12 mouse cellular contexts compared by ENCODE assay signal in genomic region chr2:73680425-73681027, GRCm38 (mm10).
DNase-seq lines count a peak whose midpoint lies in the region; ATAC-seq and TF ChIP-seq lines count a peak whose summit lies in the region.
"Had no signal": no experiment of that assay in that cellular context is flagged by ENCODE, and none has a peak within 500 bp of the region (broad histone marks: within the 10 kb centered on the region; RNA-seq: fewer than 3 reads in every experiment).

No protein-coding gene starts in this region.

- WGBS in hindbrain, embryonic 16.5 days: 64% methylated on average over 1 of the region's 1 CpGs
- 86% methylated on average over 1 of the region's 1 CpGs for WGBS in hindbrain, embryonic 12.5 days
- 39% methylated on average over 1 of the region's 1 CpGs for WGBS in lung, embryonic 14.5 days

- no peak overlapping the region for H3K27ac ChIP-seq in hindbrain, embryonic 16.5 days (ENCODE audit: low read depth, low read length)
- H3K27ac ChIP-seq in hindbrain, embryonic 12.5 days: no peak overlapping the region
- no peak overlapping the region for H3K27ac ChIP-seq in lung, embryonic 14.5 days (ENCODE audit: low read depth)
- H3K27ac ChIP-seq: embryonic facial prominence, embryonic 13.5 days; liver, embryonic 13.5 days had no signal

- no peaks in the 10 kb centered on the region for H3K4me1 ChIP-seq in hindbrain, embryonic 16.5 days (ENCODE audit: control insufficient read depth, insufficient read depth, low read depth, low read length)
- no peaks in the 10 kb centered on the region for H3K4me1 ChIP-seq in hindbrain, embryonic 12.5 days
- H3K4me1 ChIP-seq in lung, embryonic 14.5 days (ENCODE audit: insufficient read depth): no peaks in the 10 kb centered on the region
- H3K4me1 ChIP-seq: embryonic facial prominence, embryonic 13.5 days; liver, embryonic 13.5 days had no signal

- no peak overlapping the region for H3K4me2 ChIP-seq in hindbrain, embryonic 16.5 days (ENCODE audit: low read length)
- H3K4me2 ChIP-seq in hindbrain, embryonic 12.5 days (replicated peaks): no peak overlapping the region
- H3K4me2 ChIP-seq in lung, embryonic 14.5 days: no peak overlapping the region
- H3K4me2 ChIP-seq: embryonic facial prominence, embryonic 13.5 days; liver, embryonic 13.5 days had no signal

- ATAC-seq in hindbrain, embryonic 16.5 days: peak; percentile 60; the same call in 1 of the 2 replicates
- ATAC-seq in hindbrain, embryonic 12.5 days (ENCODE audit: low FRiP score): no peak
- peak; percentile 75 for ATAC-seq in lung, embryonic 14.5 days (ENCODE audit: insufficient read depth)
- ATAC-seq: intestine, embryonic 16.5 days had no signal

- no peaks in the 10 kb centered on the region for H3K9me3 ChIP-seq in hindbrain, embryonic 16.5 days (ENCODE audit: control insufficient read depth, low read length)
- no peaks in the 10 kb centered on the region for H3K9me3 ChIP-seq in hindbrain, embryonic 12.5 days (replicated peaks)
- H3K9me3 ChIP-seq in lung, embryonic 14.5 days (ENCODE audit: low read depth, low read length): no peaks in the 10 kb centered on the region
- H3K9me3 ChIP-seq: embryonic facial prominence, embryonic 13.5 days; liver, embryonic 13.5 days had no signal

- no peaks in the 10 kb centered on the region for H3K36me3 ChIP-seq in hindbrain, embryonic 16.5 days (ENCODE audit: control insufficient read depth, insufficient read depth, low read length)
- H3K36me3 ChIP-seq in hindbrain, embryonic 12.5 days: no peaks in the 10 kb centered on the region
- H3K36me3 ChIP-seq in lung, embryonic 14.5 days (ENCODE audit: insufficient read depth): no peaks in the 10 kb centered on the region
- H3K36me3 ChIP-seq: embryonic facial prominence, embryonic 13.5 days; liver, embryonic 13.5 days had no signal

- H3K9ac ChIP-seq in hindbrain, embryonic 16.5 days (ENCODE audit: low read depth, low read length): no peak overlapping the region
- no peak overlapping the region for H3K9ac ChIP-seq in hindbrain, embryonic 12.5 days
- no peak overlapping the region for H3K9ac ChIP-seq in lung, embryonic 14.5 days
- H3K9ac ChIP-seq: embryonic facial prominence, embryonic 13.5 days; liver, embryonic 13.5 days had no signal

- peak; percentile 45 for DNase-seq in adrenal gland, adult 2 months
- no peak for DNase-seq in adrenal gland, postnatal 4 days (ENCODE audit: low spot score in 2 of 2)
- DNase-seq in adrenal gland, postnatal 25 days: peak; percentile 33
- DNase-seq in lung, embryonic 14.5 days: peak; percentile 74
- no peak for DNase-seq in frontal cortex, postnatal 25 days (ENCODE audit: low spot score in 2 of 2)
- DNase-seq in heart, postnatal 25 days (ENCODE audit: low spot score): no peak
- DNase-seq: liver, embryonic 13.5 days; midbrain, embryonic 14.5 days had no signal

- no peaks in the 10 kb centered on the region for H3K27me3 ChIP-seq in hindbrain, embryonic 16.5 days (replicated peaks; ENCODE audit: control insufficient read depth, insufficient read depth, low read length)
- no peaks in the 10 kb centered on the region for H3K27me3 ChIP-seq in hindbrain, embryonic 12.5 days
- no peaks in the 10 kb centered on the region for H3K27me3 ChIP-seq in lung, embryonic 14.5 days (ENCODE audit: insufficient read depth, low read length)
- H3K27me3 ChIP-seq: embryonic facial prominence, embryonic 13.5 days; liver, embryonic 13.5 days had no signal

- intact Hi-C loops in heart, postnatal 25 days (cut with DNase I): no loop called here

- no peak overlapping the region for H3K4me3 ChIP-seq in hindbrain, embryonic 16.5 days (ENCODE audit: low read length)
- H3K4me3 ChIP-seq in hindbrain, embryonic 12.5 days: no peak overlapping the region
- H3K4me3 ChIP-seq in lung, embryonic 14.5 days (ENCODE audit: low read depth, low read length): no peak overlapping the region
- H3K4me3 ChIP-seq: embryonic facial prominence, embryonic 13.5 days; liver, embryonic 13.5 days had no signal

- TF ChIP-seq CTCF in lung, embryonic 14.5 days (IDR thresholded peaks at IDR 0.05; ENCODE audit: low read depth): no peak

Comparison
In these comparisons a context has a peak if more than half of its experiments do, and no peak if none do; other contexts are left out.
1. DNase-seq: peak in adrenal gland, adult 2 months (single experiment), adrenal gland, postnatal 25 days (single experiment) and lung, embryonic 14.5 days (single experiment); none in adrenal gland, postnatal 4 days (0 of 2), frontal cortex, postnatal 25 days (0 of 2) and heart, postnatal 25 days (single experiment).